Mouse (Mus musculus) cerebellum, adult 2 months (tissue): Measurements from ENCODE around the gene Cradd.

Source experiments
- CTCF ChIP-seq: fragments of 200-500 bp; IDR thresholded peaks from 2 replicates; pipeline ENCODE4 v1.5.1; 2011; ENCODE audit warnings: low read depth, mild to moderate bottlenecking, control low read depth, low read length, moderate library complexity, borderline replicate concordance; ENCODE audit not compliant: insufficient read depth
- POLR2A ChIP-seq: fragments of 200-500 bp; IDR thresholded peaks from 2 replicates; pipeline ENCODE4 v1.6.1; 2011; ENCODE audit warnings: low read length, control low read depth, borderline replicate concordance; ENCODE audit not compliant: insufficient read depth

- no peak for TF ChIP-seq CTCF
- TF ChIP-seq POLR2A = no peak
Observed at GRCm38 (mm10) chr10:95221914-95222313, 102.0 kb downstream of the Cradd start.
